Mouse (Mus musculus) forebrain, embryonic 15.5 days (tissue): ENCODE measurements around the gene H2afy. TPM values are rescaled to one million over a fixed set of nuclear protein-coding genes. Genes with fewer than 3 reads are reported as not detected.

ENCODE experiments used
- ATAC-seq: fragments of 200-750 bp; cut with Nextera tagmentation; replicated peaks from 2 replicates; pipeline ENCODE4 v1.8.0; 2017; ENCODE audit warnings: mild to moderate bottlenecking, moderate TSS enrichment, moderate library complexity
- H3K27ac ChIP-seq: fragments of 300-500 bp; sonication (generic); replicated peaks from 2 replicates; pipeline ENCODE4 v1.5.1; 2015; ENCODE audit warnings: mild to moderate bottlenecking, inconsistent platforms
- H3K27me3 ChIP-seq: fragments of 300-500 bp; sonication (generic); 2 replicates; pipeline ENCODE4 v1.6.1; 2015; ENCODE audit warnings: inconsistent platforms
- H3K36me3 ChIP-seq: fragments of 300-500 bp; sonication (generic); 2 replicates; pipeline ENCODE4 v1.6.1; 2015; ENCODE audit warnings: mild to moderate bottlenecking, inconsistent platforms
- H3K4me1 ChIP-seq: fragments of 300-500 bp; sonication (generic); 2 replicates; pipeline ENCODE4 v1.6.1; 2015; ENCODE audit warnings: inconsistent platforms
- H3K4me2 ChIP-seq: fragments of 300-500 bp; sonication (generic); replicated peaks from 2 replicates; pipeline ENCODE4 v1.6.1; 2015; ENCODE audit warnings: mild to moderate bottlenecking, inconsistent platforms
- H3K4me3 ChIP-seq: fragments of 300-500 bp; sonication (generic); 2 replicates; pipeline ENCODE4 v1.5.1; 2015; ENCODE audit warnings: mild to moderate bottlenecking, inconsistent platforms
- H3K9ac ChIP-seq: fragments of 300-500 bp; sonication (generic); replicated peaks from 2 replicates; pipeline ENCODE4 v1.6.1; 2015; ENCODE audit warnings: mild to moderate bottlenecking, inconsistent platforms
- H3K9me3 ChIP-seq: fragments of 300-500 bp; sonication (generic); 2 replicates; pipeline ENCODE4 v1.6.1; 2016; ENCODE audit warnings: inconsistent platforms
- WGBS: fragments of 180-500 bp; shearing (Covaris S2); methylation state at CpG from one replicate; pipeline ENCODE4 v1.1.7; 2015; ENCODE audit warnings: mixed read lengths; 5-methylcytosine and 5-hydroxymethylcytosine counted together
- polyA plus RNA-seq: library from polyadenylated mRNA; unstranded; fragments of >200 nt; fragmentation: Nextera tagmentation; extraction: Ambion mirVana; gene quantifications from 2 replicates; pipeline ENCODE4 v1.2.1, GENCODE M21; 2015

H2afy gene
- polyA plus RNA-seq, 1 experiment from 2014 or later = 424 TPM

DNA sequence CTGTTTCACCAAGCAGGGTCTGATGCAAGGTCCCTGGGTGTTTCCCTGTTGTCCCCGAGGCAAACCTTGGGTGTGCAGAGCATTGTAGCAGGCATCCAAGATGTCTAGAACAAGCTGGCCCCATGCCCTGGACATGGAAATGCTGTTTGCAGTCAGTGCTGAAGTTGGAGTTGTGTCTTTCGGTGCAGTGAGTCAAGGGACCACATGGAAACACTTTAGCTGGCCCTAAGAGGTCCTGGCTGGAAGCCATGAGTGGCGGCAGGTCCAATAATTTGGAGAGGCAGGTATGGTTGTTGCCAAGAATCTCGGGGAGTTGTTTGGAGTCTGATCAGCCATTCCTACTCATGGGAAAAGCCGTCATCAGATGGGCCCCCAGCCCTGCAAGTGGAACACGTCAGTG is 27.6 kb upstream of the H2afy start:
- ATAC-seq = no peak
- Histone ChIP-seq H3K36me3 (no peaks in the 10 kb centered on the region), H3K27me3 (no peaks in the 10 kb centered on the region), H3K9ac (no peak overlapping the region), H3K9me3 (no peaks in the 10 kb centered on the region), H3K4me1 (peaks cover 4% of the 10 kb centered on the region; the same call in 1 of the 2 replicates), H3K4me2 (no peak overlapping the region), H3K27ac (no peak overlapping the region), H3K4me3 (no peak overlapping the region)
- WGBS = 41% methylated on average over 6 of the region's 6 CpGs

- no peak for ATAC-seq
- no peak overlapping the region for H3K4me2 ChIP-seq
- H3K4me3 ChIP-seq = no peak overlapping the region
- H3K9ac ChIP-seq = no peak overlapping the region
- H3K4me1 ChIP-seq = no peaks in the 10 kb centered on the region
- H3K27ac ChIP-seq = no peak overlapping the region
- H3K36me3 ChIP-seq = no peaks in the 10 kb centered on the region
- no peaks in the 10 kb centered on the region for H3K9me3 ChIP-seq
- 87% methylated on average over 6 of the region's 6 CpGs for WGBS
- H3K27me3 ChIP-seq = no peaks in the 10 kb centered on the region
These were observed 26.7 kb upstream of the H2afy start for GRCm38 (mm10) chr13:56162859-56163258.

DNA sequence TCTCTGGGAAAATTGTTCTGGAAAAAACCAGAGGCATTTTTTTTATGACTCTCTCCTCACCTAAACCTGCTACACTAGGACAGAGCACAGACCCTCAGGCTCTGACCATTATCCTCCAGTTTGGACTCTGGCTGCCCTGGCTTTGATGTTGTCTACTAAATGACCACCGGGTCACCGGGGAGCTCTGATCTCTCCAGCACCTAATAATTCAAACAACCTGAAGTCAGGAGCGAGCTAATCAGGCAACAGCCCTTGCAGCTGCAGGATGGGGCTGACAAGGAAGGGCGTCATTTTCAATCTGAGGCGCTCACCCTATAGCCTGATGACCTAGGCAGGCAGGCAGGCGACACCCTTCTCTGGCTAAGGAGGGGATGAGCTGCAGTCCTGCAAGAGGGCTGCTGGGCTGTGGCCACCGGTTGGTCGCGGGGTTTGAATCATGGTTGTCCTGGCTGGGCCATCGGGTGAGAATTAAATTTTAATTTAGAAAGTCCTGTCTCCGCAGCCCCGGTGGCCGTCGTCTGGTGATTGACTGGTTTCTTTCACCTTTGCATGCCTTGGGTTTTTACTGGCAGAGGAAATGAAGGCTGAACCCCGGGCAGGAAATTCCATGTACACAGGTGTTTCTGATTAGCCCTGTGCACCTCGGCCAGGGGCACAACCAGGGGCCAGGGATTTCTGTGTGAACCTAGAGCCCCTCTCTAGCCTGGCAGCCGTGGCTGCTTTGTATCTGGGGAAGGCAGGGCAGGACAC is 23.6 kb upstream of the H2afy start:
- no peaks in the 10 kb centered on the region for H3K4me1 ChIP-seq
- no peak overlapping the region for H3K9ac ChIP-seq
- no peaks in the 10 kb centered on the region for H3K27me3 ChIP-seq
- no peak for ATAC-seq
- H3K27ac ChIP-seq = no peak overlapping the region
- 64% methylated on average over 17 of the region's 17 CpGs for WGBS
- no peaks in the 10 kb centered on the region for H3K9me3 ChIP-seq
- H3K36me3 ChIP-seq = no peaks in the 10 kb centered on the region
- H3K4me3 ChIP-seq = no peak overlapping the region
- no peak overlapping the region for H3K4me2 ChIP-seq

- no peak for ATAC-seq
- no peaks in the 10 kb centered on the region for H3K9me3 ChIP-seq
These were observed 22.9 kb upstream of the H2afy start for GRCm38 (mm10) chr13:56159016-56159601.

GRCm38 (mm10) chr13:56155671-56156070 is 19.5 kb upstream of the H2afy start:
- no peaks in the 10 kb centered on the region for H3K36me3 ChIP-seq
- 62% methylated on average over 7 of the region's 7 CpGs for WGBS
- no peak overlapping the region for H3K9ac ChIP-seq
- no peak for ATAC-seq
- no peak overlapping the region for H3K4me3 ChIP-seq
- peaks cover 6% of the 10 kb centered on the region; the same call in 1 of the 2 replicates for H3K4me1 ChIP-seq
- no peak overlapping the region for H3K4me2 ChIP-seq
- no peaks in the 10 kb centered on the region for H3K9me3 ChIP-seq
- no peak overlapping the region for H3K27ac ChIP-seq
- no peaks in the 10 kb centered on the region for H3K27me3 ChIP-seq

More at GRCm38 (mm10) chr13:56159016-56159601, 22.9 kb upstream of the H2afy start:
- no peaks in the 10 kb centered on the region for H3K36me3 ChIP-seq
- H3K27ac ChIP-seq = no peak overlapping the region
- no peak overlapping the region for H3K4me3 ChIP-seq
- no peak overlapping the region for H3K9ac ChIP-seq
- no peak overlapping the region for H3K4me2 ChIP-seq
- no peaks in the 10 kb centered on the region for H3K4me1 ChIP-seq
- 81% methylated on average over 14 of the region's 14 CpGs for WGBS
- no peaks in the 10 kb centered on the region for H3K27me3 ChIP-seq

DNA sequence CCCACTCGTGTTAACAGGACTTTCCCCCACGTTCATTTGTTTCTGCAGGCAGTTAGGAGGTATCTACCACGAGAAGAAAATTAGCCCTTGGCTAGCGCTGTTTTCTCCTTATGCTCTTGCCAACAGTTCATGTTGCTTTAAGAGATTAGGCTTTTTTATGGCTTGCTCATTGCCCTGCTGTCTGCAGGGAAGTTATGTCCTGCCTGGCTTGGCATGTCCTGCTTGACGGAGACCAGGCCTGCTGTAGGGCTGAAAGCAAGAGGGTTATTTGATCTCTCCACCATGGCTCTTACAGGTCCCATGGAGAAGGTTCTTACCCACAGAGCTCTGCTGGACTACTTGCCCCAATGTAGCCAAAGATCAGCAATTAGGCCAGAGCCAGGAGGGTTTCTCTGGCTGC is 18.9 kb upstream of the H2afy start:
- WGBS = 57% methylated on average over 5 of the region's 5 CpGs

GRCm38 (mm10) chr13:56152773-56153460 is 16.8 kb upstream of the H2afy start:
- no peak overlapping the region for H3K9ac ChIP-seq
- no peak overlapping the region for H3K4me3 ChIP-seq
- H3K9me3 ChIP-seq = no peaks in the 10 kb centered on the region
- no peak overlapping the region for H3K4me2 ChIP-seq
- 69% methylated on average over 7 of the region's 7 CpGs for WGBS
- H3K27me3 ChIP-seq = no peaks in the 10 kb centered on the region
- peaks cover 6% of the 10 kb centered on the region; the same call in 1 of the 2 replicates for H3K4me1 ChIP-seq
- no peaks in the 10 kb centered on the region for H3K36me3 ChIP-seq
- H3K27ac ChIP-seq = no peak overlapping the region
- no peak for ATAC-seq

More for the DNA sequence above, 18.9 kb upstream of the H2afy start:
- Histone ChIP-seq H3K27ac (no peak overlapping the region), H3K4me1 (peaks cover 6% of the 10 kb centered on the region; the same call in 1 of the 2 replicates), H3K9me3 (no peaks in the 10 kb centered on the region), H3K4me3 (no peak overlapping the region), H3K4me2 (no peak overlapping the region), H3K9ac (no peak overlapping the region), H3K36me3 (no peaks in the 10 kb centered on the region), H3K27me3 (no peaks in the 10 kb centered on the region)
- no peak for ATAC-seq

GRCm38 (mm10) chr13:56151404-56152226 is 15.5 kb upstream of the H2afy start:
- Histone ChIP-seq H3K36me3 (no peaks in the 10 kb centered on the region), H3K4me1 (peaks cover 6% of the 10 kb centered on the region; the same call in 1 of the 2 replicates), H3K27ac (no peak overlapping the region), H3K4me2 (no peak overlapping the region), H3K9me3 (no peaks in the 10 kb centered on the region), H3K4me3 (no peak overlapping the region), H3K27me3 (no peaks in the 10 kb centered on the region), H3K9ac (no peak overlapping the region)
- ATAC-seq = 0 out of 2 replicates have a peak, but pooled peaks have one; percentile 11
- WGBS = 50% methylated on average over 22 of the region's 22 CpGs

DNA sequence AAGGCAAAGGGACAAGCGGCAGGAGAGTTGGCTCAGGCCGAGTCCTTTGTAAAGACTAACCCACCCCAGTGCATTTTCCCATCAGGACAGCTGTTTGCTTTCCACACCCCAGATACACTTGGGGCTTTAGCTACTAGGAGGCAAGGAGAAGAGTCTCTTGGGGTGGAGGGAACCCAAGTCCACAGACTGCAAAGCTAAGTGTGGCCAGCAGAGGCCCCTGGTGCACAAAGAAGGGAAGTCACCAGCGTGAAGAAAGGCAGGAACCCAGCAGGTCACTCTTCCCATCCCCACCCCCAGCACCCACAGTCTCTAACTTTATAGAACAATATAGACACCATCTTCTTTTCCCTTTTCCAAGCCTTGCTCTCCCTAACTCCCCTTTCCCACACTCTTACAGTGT is 9.4 kb upstream of the H2afy start:
- no peak overlapping the region for H3K9ac ChIP-seq
- no peaks in the 10 kb centered on the region for H3K4me1 ChIP-seq
- no peaks in the 10 kb centered on the region for H3K27me3 ChIP-seq
- H3K36me3 ChIP-seq = no peaks in the 10 kb centered on the region
- no peak overlapping the region for H3K27ac ChIP-seq
- ATAC-seq = no peak
- no peak overlapping the region for H3K4me2 ChIP-seq
- H3K9me3 ChIP-seq = no peaks in the 10 kb centered on the region
- no peak overlapping the region for H3K4me3 ChIP-seq
- WGBS = 32% methylated on average over 3 of the region's 3 CpGs

DNA sequence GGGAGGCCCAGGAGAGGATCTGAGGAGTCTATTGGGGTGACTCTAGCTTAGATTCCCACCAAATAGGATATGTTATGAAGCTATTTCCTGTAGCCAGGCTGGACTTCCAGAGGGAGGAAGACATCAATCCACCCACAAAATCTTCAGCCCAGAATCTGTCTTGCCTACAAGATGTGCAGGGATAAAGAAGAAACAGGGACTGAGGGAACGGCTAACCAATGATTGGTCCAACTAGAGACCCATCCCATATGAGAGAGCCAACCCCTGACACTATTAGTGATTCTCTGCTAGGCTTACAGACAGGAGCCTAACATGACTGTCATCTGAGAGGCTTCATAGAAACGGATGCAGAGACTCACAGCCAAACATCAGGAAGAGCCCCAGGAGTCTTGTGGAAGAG is 7.9 kb upstream of the H2afy start:
- H3K9me3 ChIP-seq = no peaks in the 10 kb centered on the region
- no peak overlapping the region for H3K4me3 ChIP-seq
- no peak overlapping the region for H3K4me2 ChIP-seq
- ATAC-seq = no peak
- H3K9ac ChIP-seq = no peak overlapping the region
- H3K4me1 ChIP-seq = no peaks in the 10 kb centered on the region
- no peak overlapping the region for H3K27ac ChIP-seq
- 50% methylated on average over 2 of the region's 2 CpGs for WGBS
- no peaks in the 10 kb centered on the region for H3K27me3 ChIP-seq
- H3K36me3 ChIP-seq = no peaks in the 10 kb centered on the region

DNA sequence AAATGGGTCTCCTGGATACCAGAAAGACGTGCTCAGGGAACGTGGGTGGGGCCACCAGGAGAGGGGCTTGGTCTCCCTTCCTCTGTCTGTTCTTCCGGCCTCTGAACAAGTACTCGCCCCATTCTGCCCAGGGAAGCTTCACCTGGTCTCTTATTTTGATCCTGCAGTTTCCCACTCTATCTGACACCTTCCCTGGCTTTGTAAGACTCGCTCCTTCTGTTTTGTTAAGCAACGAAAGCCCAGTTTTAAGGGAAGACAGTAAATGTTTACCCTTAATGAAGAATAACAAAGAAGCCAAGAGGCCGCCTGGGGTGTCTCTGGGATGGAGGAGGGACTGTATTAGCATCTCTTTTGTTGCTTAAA is 7.0 kb upstream of the H2afy start:
- WGBS = 3% methylated on average over 7 of the region's 7 CpGs
- H3K4me3 ChIP-seq = no peak overlapping the region
- no peak overlapping the region for H3K4me2 ChIP-seq
- no peaks in the 10 kb centered on the region for H3K9me3 ChIP-seq
- H3K36me3 ChIP-seq = no peaks in the 10 kb centered on the region
- no peaks in the 10 kb centered on the region for H3K4me1 ChIP-seq
- H3K9ac ChIP-seq = no peak overlapping the region
- H3K27ac ChIP-seq = no peak overlapping the region
- 0 out of 2 replicates have a peak, but pooled peaks cover 2% of the 10 kb centered on the region for H3K27me3 ChIP-seq
- no peak for ATAC-seq
